Mouse (Mus musculus) heart, embryonic 14.5 days (tissue): Measurements from ENCODE around the gene Nhlh2. TPM values are rescaled to one million over a fixed set of nuclear protein-coding genes. Genes with fewer than 3 reads are reported as not detected.

Experiments used
- ATAC-seq: fragments of 200-750 bp; cut with Nextera tagmentation; 2 replicates; pipeline ENCODE4 v1.8.0; 2017; ENCODE audit warnings: low read depth, moderate TSS enrichment; ENCODE audit not compliant: insufficient number of reproducible peaks, insufficient read depth, low FRiP score
- H3K27ac ChIP-seq, 2 experiments: fragments of 200-500 bp in 1 of 2; fragments of 300-500 bp in 1 of 2; sonication (generic) in 1 of 2; replicated peaks in 1 of 2; 2 replicates each; pipeline ENCODE4 v1.5.1; 2012 to 2014; ENCODE audit warnings: low read depth in 2 of 2, low read length in 2 of 2, control low read depth in 1 of 2, mild to moderate bottlenecking in 1 of 2, mixed read lengths in 1 of 2; ENCODE audit not compliant: control insufficient read depth in 1 of 2, insufficient read depth in 1 of 2
- H3K27me3 ChIP-seq: fragments of 300-500 bp; sonication (generic); 2 replicates; pipeline ENCODE4 v1.6.1; 2014; ENCODE audit warnings: mild to moderate bottlenecking, low read length, control low read depth; ENCODE audit not compliant: control insufficient read depth, insufficient read depth
- H3K36me3 ChIP-seq: fragments of 300-500 bp; sonication (generic); 2 replicates; pipeline ENCODE4 v1.6.1; 2014; ENCODE audit warnings: mild to moderate bottlenecking, control low read depth, low read length, mixed read lengths; ENCODE audit not compliant: control insufficient read depth, insufficient read depth
- H3K4me1 ChIP-seq, 2 experiments: fragments of 200-500 bp in 1 of 2; fragments of 300-500 bp in 1 of 2; sonication (generic) in 1 of 2; 2 replicates each; pipeline ENCODE4 v1.6.1; 2012 to 2014; ENCODE audit warnings: low read length in 2 of 2, control low read depth in 1 of 2, mixed read lengths in 1 of 2; ENCODE audit not compliant: control insufficient read depth in 2 of 2, insufficient read depth in 2 of 2
- H3K4me2 ChIP-seq: fragments of 300-500 bp; sonication (generic); 2 replicates; pipeline ENCODE4 v1.6.1; 2014; ENCODE audit warnings: mild to moderate bottlenecking, low read length
- H3K4me3 ChIP-seq, 2 experiments: fragments of 200-500 bp in 1 of 2; fragments of 300-500 bp in 1 of 2; sonication (generic) in 1 of 2; 2 replicates each; pipeline ENCODE4 v1.5.1; 2012 to 2014; ENCODE audit warnings: low read length in 2 of 2, mild to moderate bottlenecking in 2 of 2, control low read depth in 1 of 2, low read depth in 1 of 2, moderate library complexity in 1 of 2; ENCODE audit not compliant: control insufficient read depth in 1 of 2, insufficient read depth in 1 of 2
- H3K9ac ChIP-seq: fragments of 300-500 bp; sonication (generic); 2 replicates; pipeline ENCODE4 v1.6.1; 2014; ENCODE audit warnings: mild to moderate bottlenecking, low read length
- H3K9me3 ChIP-seq: fragments of 300-500 bp; sonication (generic); 2 replicates; pipeline ENCODE4 v1.6.1; 2016; ENCODE audit warnings: low read length, control low read depth; ENCODE audit not compliant: control insufficient read depth
- WGBS: fragments of 180-500 bp; shearing (Covaris S2); extraction: QIAGEN DNeasy Blood & Tissue Kit; methylation state at CpG from one replicate; pipeline ENCODE4 v1.1.7; 2014; 5-methylcytosine and 5-hydroxymethylcytosine counted together
- polyA plus RNA-seq: library from polyadenylated mRNA; unstranded; fragments of >200 nt; fragmentation: Nextera tagmentation; extraction: Ambion mirVana; gene quantifications from 2 replicates; pipeline ENCODE4 v1.2.1, GENCODE M21; 2014

The Nhlh2 gene
- polyA plus RNA-seq, 1 experiment from 2014 or later = not detected

GRCm38 (mm10) chr3:102063273-102064120, 53.6 kb downstream of the Nhlh2 start:
- no peaks in the 10 kb centered on the region for H3K36me3 ChIP-seq
- no peak overlapping the region for H3K4me3 ChIP-seq
- H3K9ac ChIP-seq = no peak overlapping the region; the same call in 1 of the 2 replicates
- no peak overlapping the region for H3K4me2 ChIP-seq
- H3K27me3 ChIP-seq = no peaks in the 10 kb centered on the region
- WGBS = 62% methylated on average over 10 of the region's 10 CpGs
- H3K9me3 ChIP-seq = no peaks in the 10 kb centered on the region
- 0 out of 4 replicates have a peak overlapping the region, but pooled peaks of 1 of the 2 experiments have one; percentile 6 for H3K27ac ChIP-seq
- ATAC-seq = no peak
- H3K4me1 ChIP-seq = peaks cover 21 to 46% of the 10 kb centered on the region in 2 experiments

DNA sequence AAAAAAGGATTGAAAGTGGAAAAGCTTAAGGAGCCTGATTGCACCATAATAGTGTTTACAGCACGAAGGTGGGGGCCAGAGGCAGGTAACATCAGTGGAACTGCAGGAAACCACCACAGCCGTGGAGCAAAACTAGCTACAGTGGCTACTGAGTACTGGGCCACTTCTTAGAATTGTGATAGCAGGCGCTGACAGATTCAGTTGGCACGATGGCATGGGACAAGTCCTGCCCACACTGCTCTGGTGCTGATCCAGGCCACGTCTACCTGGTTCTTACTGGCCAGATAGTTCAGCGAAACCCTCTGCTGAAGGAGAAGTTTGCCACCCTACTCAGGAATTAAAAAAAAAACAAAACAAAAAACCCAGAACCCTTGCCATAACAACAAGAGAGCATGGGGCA, 54.7 kb downstream of the Nhlh2 start:
- H3K4me3 ChIP-seq = no peak overlapping the region
- H3K9me3 ChIP-seq = no peaks in the 10 kb centered on the region
- WGBS = 43% methylated on average over 6 of the region's 6 CpGs
- no peak overlapping the region for H3K4me2 ChIP-seq
- no peaks in the 10 kb centered on the region for H3K36me3 ChIP-seq
- no peak for ATAC-seq
- H3K9ac ChIP-seq = no peak overlapping the region
- no peak overlapping the region for H3K27ac ChIP-seq
- H3K4me1 ChIP-seq = peaks cover 27 to 56% of the 10 kb centered on the region in 2 experiments
- no peaks in the 10 kb centered on the region for H3K27me3 ChIP-seq

Other genes starting within 250 kb of the Nhlh2 start
- gene Mab21l3, start 161.1 kb upstream of the Nhlh2 start, polyA plus RNA-seq = 0.09 and 0.13 TPM in 2 replicates
- 5.1 and 6.1 TPM in 2 replicates for gene Slc22a15, start 85.6 kb upstream of the Nhlh2 start, polyA plus RNA-seq
- gene Casq2, start 76.3 kb downstream of the Nhlh2 start, polyA plus RNA-seq = 433 and 482 TPM in 2 replicates
- gene Vangl1, start 194.6 kb downstream of the Nhlh2 start, polyA plus RNA-seq = 26.7 and 27.0 TPM in 2 replicates